Mouse (Mus musculus) testis, postnatal 10 days (tissue): ENCODE data around the gene Ybx1.

Experiments used
- DNase-seq: peaks from one replicate; pipeline ENCODE4 v3.0.0; 2021; ENCODE audit warnings: low spot score

Gene Ybx1

DNA sequence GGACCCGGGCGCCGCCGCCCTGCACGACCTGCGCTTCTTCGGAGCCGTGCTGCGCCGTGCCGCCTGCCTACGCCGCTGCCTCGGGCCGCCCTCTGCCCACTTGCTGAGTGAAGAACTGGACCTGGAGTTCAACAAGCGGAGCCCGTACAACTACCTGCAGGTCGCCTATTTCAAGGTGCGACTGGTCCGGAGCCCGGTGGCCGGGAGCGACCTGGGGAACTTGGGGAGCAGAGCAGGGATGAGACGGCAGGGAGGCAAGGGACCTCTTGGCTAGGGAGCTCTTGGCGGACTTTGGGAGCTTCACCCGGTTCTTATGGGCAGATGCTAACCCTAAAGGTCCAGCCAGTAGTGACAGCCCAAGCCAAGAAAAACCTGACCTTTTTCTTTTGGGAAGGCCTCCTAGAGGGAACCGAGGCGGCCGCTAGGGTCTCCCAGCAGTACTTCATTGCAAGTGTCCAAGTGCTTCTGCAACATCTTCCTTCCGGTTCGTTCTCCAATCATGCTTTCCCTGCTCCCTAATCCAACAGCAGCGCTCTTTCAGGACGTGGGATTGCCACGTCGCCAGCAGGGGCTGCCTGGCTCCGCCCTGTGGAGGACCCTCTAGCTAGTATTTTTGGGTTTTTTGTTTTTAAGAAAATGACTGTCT is 61.0 kb downstream of the Ybx1 start:
- DNase-seq = peak; percentile 64

DNA sequence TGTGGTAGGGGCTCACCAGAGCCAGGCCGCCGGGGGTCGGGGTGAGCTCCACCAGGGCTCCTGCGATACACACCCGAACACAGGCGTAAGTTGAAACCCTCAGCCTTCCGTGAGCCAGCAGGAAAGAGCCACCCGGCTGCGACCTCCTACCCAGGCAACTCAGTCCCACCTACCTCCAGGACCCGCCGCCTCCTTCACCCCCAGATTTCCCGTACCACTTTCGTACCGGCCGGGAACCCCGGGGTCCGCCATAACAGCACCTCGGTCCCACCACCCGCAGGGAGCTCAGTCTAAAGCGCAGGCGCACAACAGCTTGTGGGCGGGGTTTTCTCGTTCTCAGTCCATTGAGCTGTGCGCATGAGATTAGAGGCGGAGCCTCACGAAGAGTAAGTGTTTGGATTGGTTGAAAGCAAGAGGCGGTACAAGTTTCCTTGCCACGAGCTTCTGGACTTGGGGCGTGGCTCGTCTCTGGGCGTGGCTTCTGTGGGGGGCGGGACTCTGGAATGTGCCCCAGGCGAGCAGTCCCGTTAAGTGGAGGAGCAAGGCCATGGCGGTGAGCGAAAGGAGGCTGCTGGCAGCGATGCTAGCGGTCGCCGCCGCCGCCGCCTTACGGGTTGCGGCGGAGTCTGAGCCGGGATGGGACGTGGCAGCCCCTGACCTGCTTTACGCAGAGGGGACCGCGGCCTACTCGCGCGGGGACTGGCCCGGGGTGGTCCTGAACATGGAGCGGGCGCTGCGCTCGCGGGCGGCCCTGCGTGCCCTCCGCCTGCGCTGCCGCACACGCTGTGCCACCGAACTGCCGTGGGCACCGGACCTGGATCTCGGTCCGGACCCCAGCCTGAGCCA is 61.8 kb downstream of the Ybx1 start, which contains the start of the genes AU022252 and P3h1:
Gene AU022252 (minus strand): TSS at position 303 of the 846 bp plus-strand sequence.
Gene P3h1 (plus strand): TSS at position 506 of the 846 bp plus-strand sequence.
- peak; percentile 99 for DNase-seq
